Mouse (Mus musculus): ENCODE results near the gene Gzmc. TPM values are rescaled to one million over a fixed set of nuclear protein-coding genes. Genes with fewer than 3 reads are reported as not detected.
"Not testable (repeated sequence)": the region's sequence is repeated elsewhere in the genome, so short reads cannot be mapped to it uniquely, and the experiment has no call there.

Gzmc gene
- polyA plus RNA-seq, 1 experiment from 2014 or later = not detected

DNA sequence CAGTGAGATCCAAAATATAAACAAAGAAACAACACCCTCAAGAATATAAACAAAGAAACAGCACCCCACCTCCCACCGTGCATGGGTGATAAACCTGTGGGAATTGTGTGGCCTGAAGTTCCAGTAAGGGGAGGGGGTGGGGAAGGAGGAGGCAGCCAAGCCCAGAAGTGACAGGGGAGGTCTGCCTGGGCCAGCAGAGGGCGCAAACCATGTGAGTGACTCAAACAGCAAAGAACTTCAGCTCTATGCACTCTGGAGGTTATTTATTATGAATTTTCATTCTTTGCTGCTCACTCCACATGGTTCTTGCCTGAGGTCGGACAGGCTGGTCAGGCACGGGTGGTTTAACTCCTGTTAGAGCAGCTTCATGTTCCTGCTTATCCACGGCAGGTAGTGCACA, 29.4 kb downstream of the Gzmc start:
- H3K4me2 ChIP-seq (ENCODE audit: low read depth, low read length); H3K27ac ChIP-seq (ENCODE audit: low read length); H3K4me3 ChIP-seq (ENCODE audit: low read length); H3K27me3 ChIP-seq (replicated peaks; ENCODE audit: control insufficient read depth, insufficient read depth, low read length); H3K36me3 ChIP-seq (ENCODE audit: control insufficient read depth, insufficient read depth, low read length); ATAC-seq; H3K9ac ChIP-seq (ENCODE audit: low read depth, low read length); H3K4me1 ChIP-seq (ENCODE audit: control insufficient read depth, insufficient read depth, low read length); H3K9me3 ChIP-seq (ENCODE audit: control insufficient read depth, low read length): not testable (repeated sequence)
- WGBS = 31% methylated on average over 5 of the region's 5 CpGs

DNA sequence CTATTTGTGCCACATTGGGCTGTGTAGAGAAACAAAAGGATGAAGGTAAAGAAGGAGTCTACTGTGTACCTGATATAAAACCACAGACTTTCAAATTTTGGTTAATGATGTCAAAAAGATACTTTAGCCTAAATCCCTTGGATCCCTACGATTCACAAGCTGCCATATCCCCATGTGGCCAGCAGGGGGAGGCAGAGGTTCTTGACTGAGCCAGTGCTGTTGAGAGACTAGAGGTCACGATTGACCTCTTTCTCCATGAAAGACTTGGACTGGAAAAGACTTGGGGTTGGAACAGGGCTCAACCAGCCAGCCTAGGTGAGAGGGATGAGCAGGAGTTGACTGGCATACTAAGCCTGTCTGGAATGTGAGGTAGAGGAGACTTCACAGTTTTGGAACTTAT, 30.5 kb downstream of the Gzmc start:
- H3K9me3 ChIP-seq (ENCODE audit: control insufficient read depth, low read length) = no peaks in the 10 kb centered on the region

DNA sequence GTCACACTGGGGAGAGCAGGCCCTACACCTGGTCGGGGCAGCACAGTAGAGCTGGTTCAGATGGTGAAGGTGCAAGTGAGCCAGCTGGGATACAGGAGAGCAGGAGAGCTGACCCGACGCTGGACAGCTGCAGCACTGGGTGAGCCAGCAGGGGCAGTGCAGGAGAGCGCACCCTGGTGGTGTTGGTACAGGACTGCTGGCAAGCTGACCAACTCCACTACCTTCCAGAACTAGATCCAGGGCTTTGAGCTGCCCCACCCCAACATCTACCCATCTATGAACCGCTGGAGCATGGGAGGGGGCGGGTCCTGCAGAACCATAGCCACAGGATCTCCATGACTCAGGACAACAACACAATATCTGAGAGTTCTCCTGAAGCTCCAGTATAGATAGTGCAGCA, 47.5 kb downstream of the Gzmc start:
- no peak overlapping the region for H3K27ac ChIP-seq (ENCODE audit: low read length)
- H3K36me3 ChIP-seq (ENCODE audit: control insufficient read depth, insufficient read depth, low read length) = no peaks in the 10 kb centered on the region
- H3K4me1 ChIP-seq (ENCODE audit: control insufficient read depth, insufficient read depth, low read length) = no peaks in the 10 kb centered on the region
- no peaks in the 10 kb centered on the region for H3K27me3 ChIP-seq (replicated peaks; ENCODE audit: control insufficient read depth, insufficient read depth, low read length)
- ATAC-seq = no peak
- no peak overlapping the region for H3K9ac ChIP-seq (ENCODE audit: low read depth, low read length)
- H3K4me3 ChIP-seq (ENCODE audit: low read length) = no peak overlapping the region
- H3K9me3 ChIP-seq (ENCODE audit: control insufficient read depth, low read length) = no peaks in the 10 kb centered on the region
- WGBS = 55% methylated on average over 6 of the region's 6 CpGs
- H3K4me2 ChIP-seq (ENCODE audit: low read depth, low read length) = no peak overlapping the region

More for the DNA sequence above, 30.5 kb downstream of the Gzmc start:
- H3K27ac ChIP-seq (ENCODE audit: low read length) = no peak overlapping the region
- H3K4me3 ChIP-seq (ENCODE audit: low read length) = no peak overlapping the region
- no peak overlapping the region for H3K4me2 ChIP-seq (ENCODE audit: low read depth, low read length)
- no peaks in the 10 kb centered on the region for H3K4me1 ChIP-seq (ENCODE audit: control insufficient read depth, insufficient read depth, low read length)
- H3K36me3 ChIP-seq (ENCODE audit: control insufficient read depth, insufficient read depth, low read length) = no peaks in the 10 kb centered on the region
- H3K27me3 ChIP-seq (replicated peaks; ENCODE audit: control insufficient read depth, insufficient read depth, low read length) = no peaks in the 10 kb centered on the region
- 9% methylated on average over 2 of the region's 2 CpGs for WGBS
- H3K9ac ChIP-seq (ENCODE audit: low read depth, low read length) = no peak overlapping the region
- ATAC-seq = no peak

DNA sequence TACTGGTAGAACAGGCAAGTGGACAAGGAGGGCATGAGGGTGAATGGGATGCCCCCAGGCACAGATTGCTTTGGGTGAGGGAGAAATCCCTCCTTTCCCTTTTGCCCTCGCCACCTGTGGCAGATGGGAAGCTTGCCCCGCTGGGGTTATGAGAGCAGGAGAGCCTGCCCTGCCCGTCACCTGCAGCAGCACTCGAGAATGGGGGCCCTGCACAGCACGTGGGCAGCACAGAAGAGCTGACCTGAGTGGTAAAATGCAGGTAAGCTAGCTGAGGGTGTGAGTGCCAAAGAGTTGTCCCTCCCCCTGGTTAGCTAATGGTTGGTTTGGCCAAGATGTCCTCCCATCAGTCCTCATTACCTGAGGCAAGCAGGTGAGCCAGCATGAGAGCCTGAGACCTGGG, 47.9 kb downstream of the Gzmc start:
- no peak for ATAC-seq
- Histone ChIP-seq H3K27ac (ENCODE audit: low read length) (no peak overlapping the region), H3K9me3 (ENCODE audit: control insufficient read depth, low read length) (no peaks in the 10 kb centered on the region), H3K36me3 (ENCODE audit: control insufficient read depth, insufficient read depth, low read length) (no peaks in the 10 kb centered on the region), H3K27me3 (replicated peaks; ENCODE audit: control insufficient read depth, insufficient read depth, low read length) (no peaks in the 10 kb centered on the region), H3K4me3 (ENCODE audit: low read length) (no peak overlapping the region), H3K4me1 (ENCODE audit: control insufficient read depth, insufficient read depth, low read length) (no peaks in the 10 kb centered on the region), H3K4me2 (ENCODE audit: low read depth, low read length) (no peak overlapping the region), H3K9ac (ENCODE audit: low read depth, low read length) (no peak overlapping the region)
- WGBS = 68% methylated on average over 5 of the region's 5 CpGs

Other genes with a start within 250 kb of the Gzmc start
- gene Mcpt1, start 216.7 kb downstream of the Gzmc start, polyA plus RNA-seq (2015; fragmentation: Nextera tagmentation; extraction: Ambion mirVana) = 0.27 and 0.48 TPM in 2 replicates
- not detected in 2 replicates for gene Mcpt9, start 204.2 kb downstream of the Gzmc start, polyA plus RNA-seq (2015; fragmentation: Nextera tagmentation; extraction: Ambion mirVana)
- gene Mcpt2, start 192.6 kb downstream of the Gzmc start, polyA plus RNA-seq (2015; fragmentation: Nextera tagmentation; extraction: Ambion mirVana) = 0.37 and 0.55 TPM in 2 replicates
- 0.55 and 0.69 TPM in 2 replicates for gene Mcpt4, start 172.3 kb downstream of the Gzmc start, polyA plus RNA-seq (2015; fragmentation: Nextera tagmentation; extraction: Ambion mirVana)
- 0.65 and 0.83 TPM in 2 replicates for gene Mcpt8, start 149.4 kb downstream of the Gzmc start, polyA plus RNA-seq (2015; fragmentation: Nextera tagmentation; extraction: Ambion mirVana)
- 0.20 and 0.76 TPM in 2 replicates for gene Ctsg, start 132.1 kb downstream of the Gzmc start, polyA plus RNA-seq (2015; fragmentation: Nextera tagmentation; extraction: Ambion mirVana)
- gene Gzme, start 114.0 kb downstream of the Gzmc start, polyA plus RNA-seq (2015; fragmentation: Nextera tagmentation; extraction: Ambion mirVana) = not detected in 2 replicates
- gene Gzmd, start 102.0 kb downstream of the Gzmc start, polyA plus RNA-seq (2015; fragmentation: Nextera tagmentation; extraction: Ambion mirVana) = not detected in 2 replicates
- not detected in 2 replicates for gene Gzmg, start 75.1 kb downstream of the Gzmc start, polyA plus RNA-seq (2015; fragmentation: Nextera tagmentation; extraction: Ambion mirVana)
- not detected in 2 replicates for gene Gzmn, start 60.1 kb downstream of the Gzmc start, polyA plus RNA-seq (2015; fragmentation: Nextera tagmentation; extraction: Ambion mirVana)
- gene Gzmf, start 23.2 kb downstream of the Gzmc start, polyA plus RNA-seq (2015; fragmentation: Nextera tagmentation; extraction: Ambion mirVana) = not detected in 2 replicates
- 0.86 and 1.3 TPM in 2 replicates for gene Gzmb, start 27.6 kb upstream of the Gzmc start, polyA plus RNA-seq (2015; fragmentation: Nextera tagmentation; extraction: Ambion mirVana)
- gene Atp12a, start 130.4 kb upstream of the Gzmc start, polyA plus RNA-seq (2015; fragmentation: Nextera tagmentation; extraction: Ambion mirVana) = 0.44 and 1.5 TPM in 2 replicates
- gene Rnf17, start 167.9 kb upstream of the Gzmc start, polyA plus RNA-seq (2015; fragmentation: Nextera tagmentation; extraction: Ambion mirVana) = 0.79 and 0.98 TPM in 2 replicates